ENCODE assay signal across 26 mouse cellular contexts in genomic region chr1:149975626-149976025, GRCm38 (mm10). TPM values are rescaled to one million over a fixed set of nuclear protein-coding genes. Genes with fewer than 3 reads are reported as not detected.
A peak's percentile ranks its signal among the peaks of the same experiment; 100 is the strongest.
DNase-seq lines count a peak whose midpoint lies in the region; ATAC-seq and TF ChIP-seq lines count a peak whose summit lies in the region.
"Had no signal": no experiment of that assay in that cellular context is flagged by ENCODE, and none has a peak within 500 bp of the region (broad histone marks: within the 10 kb centered on the region; RNA-seq: fewer than 3 reads in every experiment).

No protein-coding gene starts in this region.

- in situ Hi-C loops in Patski (cut with MboI; ENCODE audit: low pct_unique_long_range_greater_than_20kb): no loop called here

- no peak for ATAC-seq in Patski
- ATAC-seq: CD4-positive, CD25-positive, alpha-beta regulatory T cell, adult 4 months; forebrain, embryonic 13.5 days; forebrain, embryonic 15.5 days; forebrain, postnatal 0 days had no signal

- POLR2A ChIA-PET in Patski (lab: Charles Lee): interaction anchor here (0.6 kb wide), 1 partner anchor 1963 kb away, joined by 3 read pairs; no protein-coding TSS in a partner anchor

- CTCF ChIA-PET in Patski (lab: Charles Lee): no interaction called here

- H3K27me3 ChIP-seq in Patski: no peaks in the 10 kb centered on the region
- H3K27me3 ChIP-seq: CH12.LX; embryonic facial prominence, embryonic 12.5 days; embryonic facial prominence, embryonic 15.5 days; forebrain, embryonic 13.5 days; forebrain, embryonic 15.5 days had no signal

- intact Hi-C loops in heart, postnatal 36 days (cut with DNase I): no loop called here

- peak; percentile 68 for DNase-seq in 3T3-L1 (ENCODE audit: low read depth, low spot score)
- peak; percentile 55 for DNase-seq in Muller cell, postnatal 12 days (ENCODE audit: inconsistent ontology term)
- DNase-seq in Patski (ENCODE audit: low read depth, low spot score): peak; percentile 17
- DNase-seq in adrenal gland, postnatal 25 days: no peak
- no peak for DNase-seq in heart, postnatal 36 days
- DNase-seq in heart, adult 9 months (ENCODE audit: low spot score in 2 of 2): no peak
- DNase-seq: adrenal gland, adult 2 months; adrenal gland, postnatal 10 days; adrenal gland, postnatal 36 days; B cell, adult 2 months; cerebellum, adult 11 months; cerebellum, adult 18-20 months; cerebellum, adult 8-10 months; cerebellum, adult 9-11 months; cerebellum, postnatal 14 days; cerebellum, postnatal 36 days; embryo, embryonic 11 days; forebrain, postnatal 0 days had no signal

- TF ChIP-seq CTCF in Patski (IDR thresholded peaks at IDR 0.05): no peak

RNA-seq across cellular contexts. Expression of gene Pla2g4a, which starts 14.5 kb away (rescaled TPM):
- 16.0 TPM for polyA plus RNA-seq in Patski (2021)
- 2.8 and 2.9 TPM in 2 replicates for total RNA-seq in adrenal gland, postnatal 25 days (2021)
- 1 to 10 TPM; 2.5 to 3.6 TPM for total RNA-seq in heart, postnatal 36 days (2021)
- polyA plus RNA-seq: CD4-positive, CD25-positive, alpha-beta regulatory T cell, adult 4 months; erythroblast, embryonic 14.5 days; G1E had no signal

Comparison
In these comparisons a context has a peak if more than half of its experiments do, and no peak if none do; other contexts are left out.
1. DNase-seq: peak in 3T3-L1 (single experiment), Muller cell, postnatal 12 days (single experiment) and Patski (single experiment); none in adrenal gland, postnatal 25 days (single experiment), heart, postnatal 36 days (0 of 2) and heart, adult 9 months (0 of 2).